Mouse (Mus musculus): Measurements from ENCODE around the gene Unc80.

Unc80 gene

DNA sequence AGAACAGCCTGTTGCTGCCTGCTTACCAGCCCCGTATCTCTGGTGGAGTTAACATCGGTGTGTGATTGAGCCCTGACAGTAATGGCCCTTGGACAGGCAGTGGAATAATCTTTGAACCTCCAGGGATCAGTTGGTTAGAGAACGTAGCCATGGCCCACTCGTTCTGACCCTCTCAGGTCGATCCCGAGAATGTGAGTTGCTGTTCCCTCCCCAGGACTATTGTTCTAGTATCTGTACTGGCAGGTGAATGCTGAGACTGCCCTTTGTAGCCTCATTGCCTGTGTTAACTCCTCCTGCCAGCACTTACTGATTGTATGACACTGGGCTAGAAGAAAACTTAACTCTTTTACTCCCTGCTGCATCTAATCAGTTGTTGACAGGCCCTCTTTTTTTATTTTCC, 236.4 kb downstream of the Unc80 start:
- no peak for DNase-seq (ENCODE audit: low read depth, low spot score)

DNA sequence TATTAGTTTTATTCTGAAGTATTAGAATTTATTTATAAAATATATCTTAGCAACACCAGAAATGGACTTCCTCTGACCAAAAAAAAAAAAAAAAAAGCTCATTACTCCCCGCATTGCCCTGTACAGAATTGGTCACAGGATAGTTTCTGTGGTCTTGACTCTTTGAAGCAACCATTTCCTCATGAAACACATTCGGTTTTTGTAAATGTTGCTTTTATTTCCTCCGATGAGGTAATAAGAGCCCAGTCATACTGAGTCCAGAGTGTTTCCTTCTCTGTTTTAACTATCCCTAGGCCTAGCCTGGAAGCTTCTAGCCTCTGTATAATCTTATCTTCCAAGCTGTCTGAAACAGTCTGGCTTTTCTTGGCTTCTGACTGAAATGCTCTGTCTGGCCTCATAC, 244.7 kb downstream of the Unc80 start:
- DNase-seq (ENCODE audit: low read depth, low spot score) = no peak

DNA sequence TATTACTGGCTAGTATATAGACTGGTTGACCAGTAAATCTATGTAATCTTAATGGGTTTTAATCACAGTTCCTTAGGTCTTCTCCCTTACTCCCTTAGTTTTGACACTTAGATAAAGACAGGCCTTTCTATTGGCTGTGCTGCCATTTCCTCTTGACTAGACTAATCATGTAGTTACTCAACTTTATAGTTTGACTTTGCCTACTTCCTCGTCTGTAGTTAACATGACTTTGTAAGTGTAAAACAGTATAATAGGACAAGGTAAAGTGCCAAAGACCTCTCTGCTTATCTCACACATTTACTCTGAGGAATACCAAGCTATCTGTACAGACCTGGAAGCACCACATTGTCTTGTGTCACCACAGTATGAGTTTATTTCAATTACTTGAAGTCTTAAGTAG, 262.4 kb downstream of the Unc80 start:
- no peak for DNase-seq (ENCODE audit: low read depth, low spot score)

Measured in skeletal muscle tissue, adult 2 months (tissue).